Mouse (Mus musculus) heart, postnatal 14 days (tissue): Measurements from ENCODE around the gene Gm13023. TPM values are rescaled to one million over a fixed set of nuclear protein-coding genes. Genes with fewer than 3 reads are reported as not detected.
"Not testable (repeated sequence)": the region's sequence is repeated elsewhere in the genome, so short reads cannot be mapped to it uniquely, and the experiment has no call there.

Source experiments
- DNase-seq, 2 experiments: peaks; one replicate each; pipeline ENCODE4 v3.0.0; 2021 to 2022
- intact Hi-C: fragments of 180-260 bp; cut with DNase I; formaldehyde crosslinking; loops from one replicate; pipeline ENCODE4 v1.15.1; 2025
- long read RNA-seq, 2 experiments: library from polyadenylated mRNA; stranded (forward); transcript quantifications; one replicate each; pipeline ENCODE4 v2.0.0; 2021
- total RNA-seq, 2 experiments: library from RNA; stranded (reverse); gene quantifications; 2 replicates each; pipeline ENCODE4 v1.2.3; 2021

Gm13023 gene
- total RNA-seq: not detected
- long read RNA-seq, experiment 1: 0 reads
- long read RNA-seq, experiment 2: 0 reads

DNA sequence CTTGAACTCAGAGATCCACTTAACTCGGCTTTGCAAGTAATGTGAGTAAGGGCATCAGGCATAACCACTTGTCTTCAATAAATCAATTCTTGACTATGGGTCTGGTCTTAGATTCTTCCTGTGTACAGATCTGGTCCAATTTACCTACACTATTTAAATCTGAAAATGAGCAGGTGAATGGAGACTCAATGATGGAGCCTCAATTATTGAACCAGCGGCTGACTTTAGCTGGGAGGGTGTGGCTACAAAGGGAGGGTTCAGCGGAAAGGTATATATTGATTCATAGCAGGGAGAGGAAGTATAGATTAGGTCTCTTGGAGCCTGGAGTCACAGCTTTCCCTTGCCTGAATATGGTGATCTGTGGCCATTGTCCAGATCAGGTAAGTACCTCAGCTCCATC lies at the start of gene Gm13023:
TSS of gene Gm13023 (plus strand) at position 301 of the 400 bp plus-strand sequence.
- intact Hi-C loops: not testable (repeated sequence)

DNA sequence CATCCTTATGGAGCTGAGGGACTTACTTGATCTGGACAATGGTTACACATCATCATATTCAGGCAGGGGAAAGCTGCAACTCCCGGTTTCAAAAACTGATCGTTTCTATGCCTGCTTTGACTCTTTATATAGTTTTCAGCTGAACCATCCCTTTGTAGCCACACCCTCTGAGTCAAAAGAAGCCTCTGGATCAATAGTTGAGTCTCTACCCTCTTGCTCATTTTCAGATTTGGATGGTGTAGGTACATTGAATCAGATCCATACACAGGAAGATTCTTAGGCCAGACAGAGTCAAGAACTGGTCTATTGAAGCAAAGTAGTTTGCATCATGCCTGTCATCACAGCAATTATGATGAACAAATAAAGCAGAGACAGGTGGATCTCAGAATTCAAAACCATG lies 26.8 kb downstream of the Gm13023 start, which contains the start of gene Gm13084:
TSS of gene Gm13084 (minus strand) at position 101 of the 400 bp plus-strand sequence.
- no peak for DNase-seq
- intact Hi-C loops: no loop called here

More for the DNA sequence above, at the start of gene Gm13023:
- DNase-seq: not testable (repeated sequence)

Other genes with a start within 250 kb of the Gm13023 start
- gene BC080695, start 237.7 kb upstream of the Gm13023 start, total RNA-seq: not detected
- gene Gm13057, start 237.6 kb upstream of the Gm13023 start, total RNA-seq: not detected
- gene Gm13083, start 174.3 kb upstream of the Gm13023 start, total RNA-seq: not detected
- not detected for gene Gm13088, start 132.1 kb upstream of the Gm13023 start, total RNA-seq
- not detected for gene Gm13089, start 86.6 kb upstream of the Gm13023 start, total RNA-seq
- gene Gm13078, start 69.9 kb upstream of the Gm13023 start, total RNA-seq: not detected
- not detected for gene Gm13084, start 26.7 kb downstream of the Gm13023 start, total RNA-seq
- gene Gm13103, start 57.1 kb downstream of the Gm13023 start, total RNA-seq: not detected
- gene Pramef6, start 111.0 kb downstream of the Gm13023 start, total RNA-seq: not detected
- not detected for gene Pramef25, start 161.7 kb downstream of the Gm13023 start, total RNA-seq
- gene Gm13101, start 177.6 kb downstream of the Gm13023 start, total RNA-seq: not detected
- not detected for gene Pramef17, start 205.0 kb downstream of the Gm13023 start, total RNA-seq